Mouse (Mus musculus): ENCODE measurements around the gene Grk1.

- TF ChIP-seq CTCF (IDR thresholded peaks at IDR 0.05; ENCODE audit: insufficient read depth, low read depth, low read length) (no peak), POLR2A (IDR thresholded peaks at IDR 0.05; ENCODE audit: insufficient read depth, low read depth, low read length) (no peak)
Observed at GRCm38 (mm10) chr8:13415879-13416278, 11.0 kb downstream of the Grk1 start.
